Mouse (Mus musculus) stomach, postnatal 0 days (tissue): ENCODE measurements around the gene Srrt.

Experiments used
- CTCF ChIP-seq: IDR thresholded peaks from 2 replicates; pipeline ENCODE4 v1.5.1; 2016; ENCODE audit warnings: antibody characterized with exemption, low read depth, mild to moderate bottlenecking, moderate library complexity
- EP300 ChIP-seq: optimal IDR thresholded peaks from 2 replicates; pipeline ENCODE3; 2016; ENCODE audit warnings: antibody characterized with exemption

DNA sequence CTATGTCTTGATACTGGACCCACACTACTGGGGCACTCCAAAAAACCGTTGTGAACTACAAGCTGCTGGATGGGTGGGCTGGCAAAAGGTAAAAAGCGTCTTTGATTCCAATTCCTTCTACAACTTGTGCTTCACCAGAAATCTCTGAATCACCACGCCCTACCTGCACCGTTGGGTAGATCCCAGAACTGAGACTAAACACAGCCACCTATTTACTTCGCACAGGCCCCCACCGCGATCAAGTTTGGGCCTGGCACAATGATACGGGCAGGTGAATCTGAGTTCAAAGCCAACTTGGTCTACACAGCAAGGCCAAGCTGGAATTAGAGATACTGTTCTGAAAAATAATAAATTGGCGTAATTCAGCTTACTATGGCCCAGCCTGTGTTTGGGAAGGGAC lies 12.2 kb downstream of the Srrt start:
- TF ChIP-seq CTCF (no peak), EP300 (no peak)
